Mouse (Mus musculus): ENCODE measurements at regions not wholly inside any gene's neighbourhood (a gene's known extent, or its start where the extent isn't known, plus 50 kb on each side); places are given as distances from the start of the nearest gene placed in this dataset.

DNA sequence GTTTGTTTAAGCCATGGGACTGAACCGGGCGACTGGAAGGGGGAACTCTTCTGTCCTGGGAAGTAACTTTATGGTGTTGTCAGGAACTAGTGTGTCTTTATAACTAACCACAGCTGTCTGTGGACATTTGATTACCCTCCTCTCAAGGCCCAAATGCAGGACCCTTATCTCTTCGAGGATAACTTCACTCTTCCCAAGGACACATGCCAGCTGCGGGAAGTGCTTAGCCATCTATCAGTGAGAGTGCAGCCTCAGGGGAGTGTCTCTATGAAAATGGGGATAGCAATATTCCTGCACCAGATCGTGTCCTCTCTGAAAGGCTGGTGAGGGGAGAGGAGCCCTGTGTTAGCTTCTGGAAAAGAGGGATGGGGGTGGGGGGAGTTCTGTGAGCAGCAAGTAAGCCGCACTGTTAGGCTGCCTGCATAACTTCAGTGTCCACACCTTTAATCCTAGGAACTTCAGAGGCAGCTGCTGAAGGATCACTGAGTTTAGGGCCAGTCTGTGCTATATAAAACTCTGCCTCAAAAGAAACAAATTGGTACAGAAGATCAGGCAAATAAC lies 3892.4 kb downstream of the 9330182O14Rik start:
- Histone ChIP-seq H3K9ac (ENCODE audit: insufficient read depth, low read depth) (no peak overlapping the region), H3K4me2 (ENCODE audit: insufficient read depth, low read depth, poor library complexity, severe bottlenecking) (no peak overlapping the region), H3K79me2 (replicated peaks; ENCODE audit: control insufficient read depth, extremely low read depth, insufficient read depth, poor library complexity, severe bottlenecking) (no peaks in the 10 kb centered on the region), H3K36me3 (replicated peaks in 1 of 2; ENCODE audit: control insufficient read depth in 1 of 2, insufficient read depth in 1 of 2, low read length in 1 of 2) (no peaks in the 10 kb centered on the region), H3K9me3 (replicated peaks; ENCODE audit: low read length) (no peaks in the 10 kb centered on the region), H3K4me1 (ENCODE audit: control insufficient read depth in 1 of 2, insufficient read depth in 2 of 2) (no peaks in the 10 kb centered on the region), H3K27me3 (replicated peaks) (no peaks in the 10 kb centered on the region), H3K27ac (ENCODE audit: insufficient read depth, low read depth) (no peak overlapping the region), H3K4me3 (replicated peaks in 1 of 3; ENCODE audit: low read depth in 2 of 3, low read length in 2 of 3, poor library complexity in 1 of 3) (no peak overlapping the region)
- in situ Hi-C loops (cut with MboI; ENCODE audit: low pct_ligation_motif_present, low pct_unique_long_range_greater_than_20kb, low sequenced_read_pairs) = no loop called here
- dilution Hi-C loops (cut with MboI; ENCODE audit: extremely low pct_ligation_motif_present, extremely low pct_unique_long_range_greater_than_20kb, low sequenced_read_pairs) = no loop called here
- TF ChIP-seq E2F4 (IDR thresholded peaks at IDR 0.05; ENCODE audit: insufficient replicate concordance, low read depth, low read length) (no peak), ZMIZ1 (IDR thresholded peaks at IDR 0.05; ENCODE audit: low read depth, low read length) (no peak), ZNF384 (IDR thresholded peaks at IDR 0.05; ENCODE audit: low read depth, low read length) (no peak), JUND (conservative IDR thresholded peaks at IDR 0.05; ENCODE audit: low read depth, low read length) (no peak), KAT2A (IDR thresholded peaks at IDR 0.05; ENCODE audit: insufficient replicate concordance, low read length) (no peak), MAFK (IDR thresholded peaks at IDR 0.05; ENCODE audit: insufficient replicate concordance, low read length) (no peak), ZC3H11A (IDR thresholded peaks at IDR 0.05; ENCODE audit: low read depth, low read length) (no peak), RAD21 (IDR thresholded peaks at IDR 0.05; ENCODE audit: low read depth, low read length) (no peak), IRF4 (IDR thresholded peaks at IDR 0.05; ENCODE audit: low read depth, low read length) (no peak), ELF1 (IDR thresholded peaks at IDR 0.05; ENCODE audit: low read depth, low read length) (no peak)
- no peak for DNase-seq (ENCODE audit: extremely low read depth)

- dilution Hi-C loops (cut with MboI; ENCODE audit: extremely low pct_ligation_motif_present, extremely low pct_unique_long_range_greater_than_20kb, low sequenced_read_pairs) = no loop called here
- Histone ChIP-seq H3K4me1 (ENCODE audit: control insufficient read depth in 1 of 2, insufficient read depth in 2 of 2) (no peaks in the 10 kb centered on the region), H3K4me2 (ENCODE audit: insufficient read depth, low read depth, poor library complexity, severe bottlenecking) (no peak overlapping the region), H3K9ac (ENCODE audit: insufficient read depth, low read depth) (no peak overlapping the region), H3K79me2 (replicated peaks; ENCODE audit: control insufficient read depth, extremely low read depth, insufficient read depth, poor library complexity, severe bottlenecking) (no peaks in the 10 kb centered on the region), H3K9me3 (replicated peaks; ENCODE audit: low read length) (no peaks in the 10 kb centered on the region), H3K4me3 (replicated peaks in 1 of 3; ENCODE audit: low read depth in 2 of 3, low read length in 2 of 3, poor library complexity in 1 of 3) (no peak overlapping the region), H3K27me3 (replicated peaks) (no peaks in the 10 kb centered on the region), H3K27ac (ENCODE audit: insufficient read depth, low read depth) (no peak overlapping the region), H3K36me3 (replicated peaks in 1 of 2; ENCODE audit: control insufficient read depth in 1 of 2, insufficient read depth in 1 of 2, low read length in 1 of 2) (no peaks in the 10 kb centered on the region)
- DNase-seq (ENCODE audit: extremely low read depth) = peak; percentile 20
- TF ChIP-seq CTCF (conservative IDR thresholded peaks at IDR 0.05 in 1 of 2, IDR thresholded peaks at IDR 0.05 in 1 of 2; ENCODE audit: low read depth in 2 of 2, low read length in 2 of 2) (peak in 1 of 2 experiments; percentile 37; a peak in 2 of 4 replicates), E2F4 (IDR thresholded peaks at IDR 0.05; ENCODE audit: insufficient replicate concordance, low read depth, low read length) (no peak), RAD21 (IDR thresholded peaks at IDR 0.05; ENCODE audit: low read depth, low read length) (peak; percentile 49), KAT2A (IDR thresholded peaks at IDR 0.05; ENCODE audit: insufficient replicate concordance, low read length) (no peak), MAZ (IDR thresholded peaks at IDR 0.05; ENCODE audit: low read depth, low read length) (no peak)
- in situ Hi-C loops (cut with MboI; ENCODE audit: low pct_ligation_motif_present, low pct_unique_long_range_greater_than_20kb, low sequenced_read_pairs) = no loop called here
Measured at GRCm38 (mm10) chr15:44035900-44036299, 3901.7 kb downstream of the 9330182O14Rik start.

GRCm38 (mm10) chr15:44037893-44038292 lies 3903.7 kb downstream of the 9330182O14Rik start:
- Histone ChIP-seq H3K4me1 (ENCODE audit: control insufficient read depth in 1 of 2, insufficient read depth in 2 of 2) (no peaks in the 10 kb centered on the region), H3K27me3 (replicated peaks) (no peaks in the 10 kb centered on the region), H3K36me3 (replicated peaks in 1 of 2; ENCODE audit: control insufficient read depth in 1 of 2, insufficient read depth in 1 of 2, low read length in 1 of 2) (no peaks in the 10 kb centered on the region), H3K4me2 (ENCODE audit: insufficient read depth, low read depth, poor library complexity, severe bottlenecking) (no peak overlapping the region), H3K79me2 (replicated peaks; ENCODE audit: control insufficient read depth, extremely low read depth, insufficient read depth, poor library complexity, severe bottlenecking) (no peaks in the 10 kb centered on the region), H3K4me3 (replicated peaks in 1 of 3; ENCODE audit: low read depth in 2 of 3, low read length in 2 of 3, poor library complexity in 1 of 3) (no peak overlapping the region), H3K27ac (ENCODE audit: insufficient read depth, low read depth) (no peak overlapping the region), H3K9ac (ENCODE audit: insufficient read depth, low read depth) (no peak overlapping the region), H3K9me3 (replicated peaks; ENCODE audit: low read length) (no peaks in the 10 kb centered on the region)
- dilution Hi-C loops (cut with MboI; ENCODE audit: extremely low pct_ligation_motif_present, extremely low pct_unique_long_range_greater_than_20kb, low sequenced_read_pairs) (no loop called here), in situ Hi-C loops (cut with MboI; ENCODE audit: low pct_ligation_motif_present, low pct_unique_long_range_greater_than_20kb, low sequenced_read_pairs) (no loop called here)
- DNase-seq (ENCODE audit: extremely low read depth) = no peak
- TF ChIP-seq USF2 (conservative IDR thresholded peaks at IDR 0.05; ENCODE audit: low read depth, low read length) = no peak

Measured in CH12.LX (cell line).